8 mouse cellular contexts compared by ENCODE assay signal in genomic region chr15:3581861-3582806, GRCm38 (mm10). TPM values are rescaled to one million over a fixed set of nuclear protein-coding genes. Genes with fewer than 3 reads are reported as not detected.
A peak's percentile ranks its signal among the peaks of the same experiment; 100 is the strongest.
DNase-seq lines count a peak whose midpoint lies in the region; ATAC-seq and TF ChIP-seq lines count a peak whose summit lies in the region.

No protein-coding gene starts in this region.

- 1% methylated on average over 34 of the region's 34 CpGs for WGBS in lung, adult 2 months

- peak; percentile 75 for DNase-seq in Muller cell, postnatal 12 days (ENCODE audit: inconsistent ontology term)
- DNase-seq in cerebellum, adult 9-10 months = peak; percentile 8
- DNase-seq in frontal cortex, postnatal 10 days (ENCODE audit: low spot score in 2 of 2) = peak; percentile 19 to 49
- DNase-seq in layer of hippocampus, adult 9-11 months = peak; percentile 9
- peak; percentile 64 for DNase-seq in lung, adult 2 months
- DNase-seq in ovary, adult 18-20 months (ENCODE audit: low spot score) = peak; percentile 8
- no peak for DNase-seq in thymus, postnatal 14 days

- no peak for TF ChIP-seq CTCF in lung, adult 2 months (IDR thresholded peaks at IDR 0.05; ENCODE audit: insufficient read depth, low read length)

- no peak for TF ChIP-seq POLR2A in lung, adult 2 months (IDR thresholded peaks at IDR 0.05; ENCODE audit: borderline replicate concordance, extremely low read depth, low read depth, low read length)

- peak overlapping the region; percentile 70 for H3K4me3 ChIP-seq in lung, adult 2 months (replicated peaks; ENCODE audit: extremely low read depth, low read depth, low read length)

- H3K4me1 ChIP-seq in lung, adult 2 months (ENCODE audit: control insufficient read depth, insufficient read depth, low read length) = peaks cover 7% of the 10 kb centered on the region

- peak; percentile 34 to 39 for ATAC-seq in hematopoietic stem cell, adult 5-6 weeks (replicated peaks in 1 of 2; ENCODE audit: insufficient read depth in 1 of 2, low FRiP score in 2 of 2, low TSS enrichment in 1 of 2, low read depth in 1 of 2, poor library complexity in 2 of 2, severe bottlenecking in 2 of 2)

RNA-seq across cellular contexts. Expression of gene Ghr, which starts 1.2 kb away (rescaled TPM):
- 2.9 and 3.1 TPM in 2 replicates for total RNA-seq in hematopoietic stem cell, adult 5-6 weeks (2017)
- 25.2 and 30.4 TPM in 2 replicates for polyA plus RNA-seq in lung, adult 2 months (2012; rRNA removed)
